Mouse (Mus musculus): ENCODE data around the gene Cacna1b.

GRCm38 (mm10) chr2:24680176-24680575 is 82.8 kb downstream of the Cacna1b start:
- TF ChIP-seq CTCF (IDR thresholded peaks at IDR 0.05; ENCODE audit: extremely low read depth, insufficient read depth, insufficient read length, insufficient replicate concordance) (no peak), POLR2A (IDR thresholded peaks at IDR 0.05; ENCODE audit: low read depth, low read length) (no peak)
